Mouse (Mus musculus) embryo, embryonic 11 days (tissue): ENCODE data around the gene Lexm.
A peak's percentile ranks its signal among the peaks of the same experiment; 100 is the strongest.

Source experiments
- DNase-seq: peaks from one replicate; pipeline ENCODE4 v3.0.0-alpha.2; 2015

Gene Lexm

GRCm38 (mm10) chr4:106617056-106617455 is at the start of gene Lexm:
Gene Lexm, minus strand, starts transcription at chr4:106617241.
- DNase-seq: peak; percentile 52

- DNase-seq: no peak
Measured at GRCm38 (mm10) chr4:106666546-106666945, 49.5 kb upstream of the Lexm start.

GRCm38 (mm10) chr4:106665673-106666072 is 48.6 kb upstream of the Lexm start:
- no peak for DNase-seq

DNA sequence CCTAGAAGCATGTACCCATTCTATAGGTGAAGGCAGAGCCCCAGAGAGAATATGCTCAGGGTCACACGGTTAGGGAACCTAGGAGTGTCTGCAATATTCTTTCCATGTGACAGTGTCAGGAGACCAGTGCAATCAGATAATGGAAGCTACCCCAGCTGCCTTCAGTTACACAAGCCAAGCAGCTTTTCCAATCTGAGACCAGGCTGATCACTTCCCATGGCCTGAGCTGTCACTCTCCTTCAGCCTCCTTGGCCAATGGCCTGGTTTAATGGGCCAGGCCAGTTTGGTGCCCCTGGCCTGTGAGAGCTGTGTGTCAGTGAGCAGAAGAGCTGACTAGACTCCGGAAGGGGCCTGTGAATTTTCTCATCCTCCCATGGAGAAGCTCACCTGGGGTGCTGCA is 48.2 kb upstream of the Lexm start:
- DNase-seq: no peak

DNA sequence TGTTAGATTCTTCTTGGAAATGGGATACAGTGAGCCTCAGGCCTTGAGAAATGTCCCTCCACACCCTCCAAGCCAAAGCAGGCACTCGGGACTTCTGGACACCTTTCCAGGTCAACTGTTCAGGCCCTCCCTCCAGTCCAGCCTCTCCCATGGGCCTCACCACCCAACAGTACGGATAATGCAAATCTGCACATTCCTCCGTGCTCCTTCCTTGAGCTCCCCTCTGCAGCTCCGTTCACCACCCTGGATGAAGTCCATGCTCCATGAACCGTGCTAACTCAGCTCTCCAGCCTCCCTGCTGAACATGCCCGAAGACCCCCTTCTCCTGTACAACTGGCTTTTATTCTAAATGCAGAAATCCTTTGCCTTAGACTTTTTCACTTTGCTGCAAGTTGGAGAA is 47.7 kb upstream of the Lexm start:
- no peak for DNase-seq

DNA sequence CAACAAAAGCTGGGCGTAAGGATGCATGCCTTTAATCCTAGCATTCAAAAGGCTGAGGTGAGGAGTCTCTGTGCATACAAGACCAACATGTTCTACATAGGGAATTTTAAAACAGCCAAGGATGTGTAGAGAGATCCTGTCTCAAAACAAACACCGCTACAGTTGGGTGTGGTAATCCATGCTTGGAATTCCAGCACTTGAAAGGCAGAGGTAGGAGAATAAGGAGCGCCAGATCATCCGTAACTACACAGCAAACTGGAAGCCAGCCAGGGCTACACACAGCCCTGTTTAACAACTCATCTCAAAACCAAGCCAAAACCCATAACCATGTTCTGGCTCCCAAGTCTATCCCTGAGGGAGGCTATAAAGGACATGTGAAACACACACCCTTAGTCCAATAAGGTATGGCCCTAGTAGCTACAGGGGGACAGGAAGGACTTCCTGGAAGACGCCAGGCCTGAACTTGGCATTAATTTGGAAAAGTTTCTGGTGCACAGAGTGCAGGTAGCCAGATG is 47.0 kb upstream of the Lexm start:
- no peak for DNase-seq

DNA sequence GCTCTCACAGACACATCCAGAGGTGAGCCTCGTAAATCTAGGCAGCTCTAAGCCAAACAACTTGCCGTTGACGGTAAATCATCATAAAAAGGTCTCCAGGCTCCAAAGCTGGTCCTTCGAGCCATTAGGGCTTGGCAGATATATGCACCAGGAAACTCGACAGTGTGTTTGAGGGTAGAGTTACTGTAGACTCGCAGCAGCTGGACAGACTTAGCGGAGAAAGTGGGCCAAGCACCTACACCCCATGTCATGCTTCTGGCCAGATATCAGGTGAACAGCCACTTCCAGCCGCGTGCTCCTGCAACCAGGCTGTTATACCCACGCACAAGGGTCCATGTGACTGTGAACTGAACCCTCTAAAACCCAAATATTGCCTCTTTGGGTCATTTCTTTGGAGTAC is 38.6 kb upstream of the Lexm start:
- no peak for DNase-seq

DNA sequence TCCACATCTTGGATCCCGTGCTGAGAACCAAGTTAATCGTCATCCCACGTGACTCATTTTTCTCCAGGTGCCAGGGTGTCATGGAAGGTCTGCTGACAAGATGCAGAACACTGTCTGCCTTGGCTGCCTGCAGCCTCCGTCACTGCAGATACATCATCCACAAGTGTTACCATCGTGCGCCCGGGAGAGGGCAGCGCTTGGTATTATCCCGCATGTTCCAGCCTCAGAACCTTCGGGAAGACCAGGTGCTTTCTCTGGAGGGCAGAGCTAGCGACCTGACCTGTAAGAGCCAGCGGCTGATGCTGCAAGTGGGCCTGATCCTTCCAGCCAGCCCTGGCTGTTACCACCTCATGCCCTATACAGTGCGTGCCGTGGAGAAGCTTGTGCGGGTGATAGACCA is 36.0 kb upstream of the Lexm start:
- DNase-seq: no peak

DNA sequence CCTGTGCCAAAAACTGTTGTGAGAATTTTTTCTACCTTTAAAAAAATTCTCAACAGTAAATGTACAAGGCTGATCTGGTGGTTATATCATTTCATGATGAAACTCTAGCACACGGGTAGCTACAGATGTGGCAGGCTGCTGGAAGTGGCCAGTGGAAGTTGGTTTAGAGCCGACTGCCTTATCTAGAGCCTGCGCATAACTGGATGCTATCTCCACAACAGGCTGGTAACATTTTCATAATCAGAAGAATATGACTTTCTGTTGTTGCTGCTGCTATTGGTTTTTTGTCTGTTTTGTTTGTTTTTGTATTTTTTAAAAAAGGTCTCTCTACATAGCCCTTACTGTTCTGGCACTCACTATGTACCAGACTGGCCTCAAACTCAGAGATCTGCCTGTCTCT is 35.5 kb upstream of the Lexm start:
- no peak for DNase-seq

DNA sequence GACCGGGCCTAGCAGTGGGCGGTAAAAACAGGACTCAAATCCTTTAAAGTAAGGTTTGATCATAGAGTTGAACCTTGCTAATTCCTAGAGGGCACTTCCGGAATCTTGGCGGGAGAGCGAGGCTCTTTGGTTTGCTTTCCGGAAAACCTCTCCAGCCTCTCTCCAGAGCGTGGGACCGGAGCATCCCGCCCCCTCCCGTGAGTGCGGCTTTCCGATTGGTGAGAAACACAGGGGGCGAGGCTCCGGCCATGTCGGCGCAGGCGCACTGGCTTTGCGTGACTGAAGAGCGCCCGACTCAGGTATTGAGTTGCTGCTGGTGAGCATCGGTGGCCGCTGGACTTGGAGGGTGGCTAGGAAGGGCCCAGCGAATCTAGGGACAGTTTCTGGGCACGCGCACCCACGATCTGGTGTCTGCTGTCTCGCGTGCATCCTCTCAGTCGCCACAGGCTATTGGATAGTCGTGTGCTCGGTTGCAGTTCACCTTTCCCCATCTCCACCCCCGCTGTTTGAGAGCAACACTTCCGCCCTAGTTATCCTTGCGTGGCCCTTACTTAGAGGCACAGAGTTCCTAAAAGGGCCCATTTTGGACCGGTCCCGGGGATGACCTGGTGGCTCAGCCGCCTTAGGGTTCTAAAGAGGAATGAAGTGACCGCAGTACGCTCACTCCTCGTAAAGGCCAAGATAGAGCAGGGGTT is 33.9 kb upstream of the Lexm start, which contains the start of gene Pars2:
Pars2 (plus strand) TSS at position 237 of the 695 bp plus-strand sequence.
- peak; percentile 98 for DNase-seq

DNA sequence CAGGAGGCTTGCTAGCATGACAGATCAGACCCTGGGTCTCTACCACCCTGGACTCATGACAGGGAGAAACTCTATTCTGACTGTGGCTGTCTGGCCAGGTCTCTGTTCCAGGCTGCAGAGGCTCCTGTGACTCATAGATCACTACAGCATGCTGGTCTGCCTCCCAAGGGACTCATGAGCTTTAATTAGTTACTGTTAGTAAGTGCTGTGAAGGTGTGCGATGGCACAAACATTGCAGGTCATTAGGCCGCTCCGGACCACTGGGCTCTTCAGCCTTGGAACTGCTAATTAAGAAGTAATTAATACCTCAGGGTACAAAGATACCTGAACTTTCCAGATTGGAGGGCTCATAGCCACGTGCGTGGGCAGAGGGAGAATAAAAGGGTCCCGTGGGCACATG is 30.1 kb upstream of the Lexm start:
- no peak for DNase-seq

GRCm38 (mm10) chr4:106645797-106646196 is 28.8 kb upstream of the Lexm start:
- no peak for DNase-seq

DNA sequence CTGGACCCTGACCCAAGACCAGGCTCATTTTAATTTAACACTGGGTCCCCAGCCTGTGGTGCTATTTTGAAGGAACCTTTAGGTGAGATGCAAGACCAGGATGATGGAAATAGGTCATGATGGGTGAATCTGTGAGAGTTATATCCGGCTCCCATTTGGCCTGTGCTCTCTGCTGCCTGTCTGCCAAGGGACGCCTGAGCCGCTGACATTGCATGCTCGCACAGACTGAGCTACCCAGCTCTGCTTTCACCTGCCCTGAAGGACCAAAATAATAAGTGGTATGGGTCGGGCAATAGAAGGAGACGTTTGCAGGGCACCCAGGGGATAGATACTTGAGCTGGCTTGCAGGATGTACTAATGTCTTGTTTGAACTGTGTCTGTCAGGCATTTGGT is 27.2 kb upstream of the Lexm start:
- DNase-seq: no peak

DNA sequence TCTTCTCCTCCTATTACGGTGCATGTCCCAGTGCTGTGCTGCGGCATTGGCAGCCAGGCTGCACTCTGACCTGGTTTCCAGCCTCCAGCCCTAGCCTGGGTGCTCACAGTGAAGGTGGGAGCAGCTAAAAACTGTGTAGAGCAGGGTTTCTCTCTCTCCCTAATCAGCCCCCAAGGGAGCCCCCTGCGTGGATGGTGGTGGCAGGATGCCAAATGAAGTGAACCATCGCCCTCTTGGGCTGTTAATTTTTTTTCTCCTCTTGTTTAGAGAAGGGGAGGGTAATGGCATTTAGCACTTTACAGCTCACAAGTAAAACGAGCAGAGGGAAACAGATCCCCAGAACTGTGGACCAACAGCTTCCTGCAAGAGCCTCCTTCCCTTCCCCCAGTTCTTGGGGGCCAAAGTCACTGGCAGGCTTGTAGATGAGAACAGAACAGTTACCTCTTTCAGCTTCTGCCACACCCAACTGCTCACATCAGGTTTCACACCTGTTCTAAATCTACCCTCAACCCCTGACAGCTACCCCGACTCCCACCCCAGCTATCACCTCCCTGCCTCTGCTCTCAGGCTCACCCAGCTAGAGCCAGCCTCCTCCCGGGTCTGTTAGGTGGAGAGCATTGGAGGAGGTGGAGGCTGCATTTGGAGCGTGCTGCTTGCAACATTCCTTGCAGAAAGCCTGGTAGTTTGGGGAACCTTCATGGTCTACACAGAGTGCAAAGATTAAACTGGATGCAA is 26.6 kb upstream of the Lexm start:
- no peak for DNase-seq

DNA sequence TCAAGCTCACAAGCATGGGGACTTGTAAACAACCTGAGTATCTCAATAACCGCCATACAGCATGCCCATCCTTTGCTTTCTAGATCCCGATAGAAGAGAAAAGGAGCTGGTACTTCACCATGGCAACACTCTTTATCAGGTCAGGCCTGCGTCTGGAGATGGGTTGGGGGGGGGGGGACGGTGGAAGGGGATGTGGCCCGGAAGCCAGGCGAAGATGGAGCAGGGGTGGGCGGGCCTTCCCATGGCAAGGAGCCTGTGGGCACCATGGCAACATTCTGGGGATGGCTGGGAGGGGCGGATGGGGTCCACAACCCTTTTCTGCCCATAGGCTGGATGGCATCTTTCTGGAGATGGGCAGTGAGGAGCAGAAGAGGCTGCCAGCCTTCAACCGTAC is 17.0 kb upstream of the Lexm start:
- no peak for DNase-seq

DNA sequence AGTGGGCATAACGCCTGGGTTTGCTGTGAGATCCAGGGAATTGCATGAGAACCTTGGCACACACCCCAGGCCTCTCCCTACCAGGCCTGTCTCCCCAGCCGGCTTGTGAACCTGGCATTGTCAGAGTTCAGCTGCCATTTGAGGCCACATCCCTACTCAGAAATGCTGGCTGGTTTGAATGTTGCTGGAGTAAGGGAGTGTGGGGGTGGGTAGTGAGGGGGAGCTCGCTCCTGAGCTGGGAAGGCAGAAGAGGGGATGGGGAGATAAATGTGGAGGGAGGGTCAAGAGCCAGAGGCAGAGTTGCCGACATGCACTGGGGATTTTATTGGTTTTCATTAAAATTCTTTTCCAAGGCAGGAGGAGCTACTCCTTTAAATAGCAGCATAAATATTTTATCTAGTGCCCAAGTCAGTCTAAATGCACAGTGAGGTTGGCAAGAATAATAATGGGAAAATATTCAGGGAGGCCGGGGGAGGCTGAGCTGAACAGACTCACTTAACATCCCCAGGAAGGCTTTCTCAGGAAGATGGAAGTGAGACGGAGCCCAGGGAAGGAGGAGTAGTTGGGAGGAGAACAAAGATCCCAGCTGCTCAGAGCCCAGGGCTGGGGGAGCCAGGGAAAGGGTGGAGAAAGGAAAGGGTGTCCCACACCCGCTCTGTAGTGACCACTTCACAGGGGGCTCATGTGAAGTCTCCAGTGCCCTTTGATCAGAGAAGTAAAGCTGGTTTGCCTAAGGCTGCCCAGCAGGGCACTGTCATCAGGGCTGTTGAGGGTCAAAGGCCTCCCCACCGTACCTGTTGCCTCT is 16.4 kb upstream of the Lexm start:
- no peak for DNase-seq

GRCm38 (mm10) chr4:106632313-106632712 is 15.3 kb upstream of the Lexm start:
- no peak for DNase-seq

DNA sequence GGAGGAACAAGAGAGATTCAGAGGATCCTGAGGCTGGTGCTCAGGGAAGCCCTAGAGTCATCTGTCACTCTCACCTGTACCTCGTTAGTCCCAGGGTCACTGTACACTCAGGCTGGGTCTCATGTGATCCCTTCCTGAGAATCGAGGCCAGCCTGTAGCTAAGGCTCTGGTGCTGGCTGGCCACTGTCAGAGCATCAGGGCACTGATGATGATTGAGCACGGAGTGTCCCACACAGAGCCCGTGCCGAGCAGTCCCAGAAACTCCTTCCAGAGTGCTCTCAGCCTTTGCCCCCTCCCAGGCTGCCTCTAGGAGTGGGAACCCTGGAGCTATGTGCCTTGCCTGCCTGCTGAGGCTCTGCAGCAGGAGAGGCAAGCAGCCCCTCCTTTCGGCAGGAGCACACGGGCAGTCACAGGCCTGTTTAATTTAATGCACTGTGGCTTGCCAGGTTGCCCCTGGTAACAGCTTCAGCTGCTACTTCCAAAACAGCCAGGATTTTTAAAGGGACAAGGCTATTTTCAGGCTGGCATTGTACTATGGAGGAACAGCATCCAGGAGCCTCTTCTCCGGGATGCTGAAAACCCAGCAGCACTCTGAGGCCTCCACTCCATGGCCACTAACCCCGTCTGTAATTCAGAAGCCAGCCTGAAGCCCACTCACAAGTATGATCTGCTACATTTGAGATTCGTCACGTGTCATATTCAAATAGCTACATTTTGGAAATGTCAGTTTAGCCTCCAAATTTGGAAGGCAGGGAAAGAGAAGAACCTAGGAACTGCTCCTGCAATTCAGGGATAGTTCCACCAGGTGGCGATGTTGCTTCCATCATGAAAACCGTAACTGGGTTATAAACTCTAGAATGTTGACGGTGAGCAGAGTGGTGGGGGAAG is 13.5 kb upstream of the Lexm start:
- peak; percentile 71 for DNase-seq

GRCm38 (mm10) chr4:106629374-106629773 is 12.3 kb upstream of the Lexm start:
- no peak for DNase-seq

- DNase-seq: no peak
Measured at GRCm38 (mm10) chr4:106628650-106629360, 11.8 kb upstream of the Lexm start.

DNA sequence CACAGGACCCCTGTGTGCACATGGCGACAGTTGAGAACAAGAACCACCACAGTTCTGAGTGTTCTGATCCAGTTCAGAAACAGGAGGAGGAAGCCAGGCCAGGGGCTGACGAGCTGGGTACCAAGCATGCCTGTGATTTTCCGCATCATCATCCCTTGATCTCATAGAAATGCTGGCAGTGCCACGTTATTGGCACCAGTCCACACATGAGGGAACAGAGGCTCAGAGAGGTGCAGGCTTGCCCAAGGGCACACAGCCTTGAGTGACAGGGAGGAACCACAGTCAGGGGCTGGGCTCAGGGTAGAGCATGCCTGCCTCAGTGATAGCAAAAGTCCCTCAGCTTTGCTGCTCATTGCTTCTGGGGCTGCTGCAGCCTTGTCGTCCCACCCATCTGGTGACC is 10.8 kb upstream of the Lexm start:
- no peak for DNase-seq

DNA sequence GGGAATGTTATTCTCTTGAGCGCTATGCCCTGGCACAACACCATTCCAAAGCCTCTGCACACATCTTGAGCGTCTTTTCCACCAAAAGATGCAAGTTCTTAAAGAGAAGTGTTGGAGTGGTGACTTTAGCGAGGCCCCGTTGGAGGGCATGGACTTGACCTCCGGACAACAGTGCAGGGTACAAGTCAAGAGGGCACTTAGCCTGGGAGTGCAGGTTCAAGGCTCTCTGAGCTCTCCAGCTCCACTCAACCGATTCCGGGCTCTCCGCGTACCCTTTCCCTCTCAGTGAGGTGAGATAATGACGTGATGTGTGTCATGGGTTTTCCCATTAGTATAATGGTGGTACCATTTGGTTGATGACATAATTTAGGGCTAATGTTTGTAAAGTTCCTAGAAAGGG is 7.2 kb upstream of the Lexm start:
- no peak for DNase-seq
